Comparison of ENCODE assay signal across 27 mouse cellular contexts in the genomic region with DNA sequence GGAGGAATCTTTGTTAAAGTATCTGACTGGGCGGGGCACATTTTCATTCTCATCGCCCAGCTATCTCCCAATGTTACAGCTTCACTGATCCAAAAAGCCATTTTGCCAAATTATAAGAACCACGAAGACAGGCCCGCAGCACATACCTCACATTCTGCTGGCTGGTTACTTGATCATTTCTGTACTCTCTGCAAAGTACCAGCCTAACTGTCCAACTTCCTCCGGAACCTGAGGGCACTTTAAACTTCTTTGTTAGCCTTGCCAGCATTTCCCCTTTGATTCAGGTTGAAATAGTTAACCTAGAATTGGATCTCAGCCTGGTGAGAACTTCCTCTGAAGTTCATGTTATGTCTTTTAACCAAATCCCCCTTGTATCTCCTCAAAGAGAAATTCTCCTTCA.
A peak's percentile ranks its signal among the peaks of the same experiment; 100 is the strongest.
DNase-seq lines count a peak whose midpoint lies in the region; ATAC-seq lines count a peak whose summit lies in the region.
"Had no signal": no experiment of that assay in that cellular context is flagged by ENCODE, and none has a peak within 500 bp of the region (broad histone marks: within the 10 kb centered on the region; RNA-seq: fewer than 3 reads in every experiment).

No protein-coding gene starts in this region.

- no peaks in the 10 kb centered on the region for H3K27me3 ChIP-seq in neural tube, embryonic 15.5 days (replicated peaks)
- H3K27me3 ChIP-seq: CH12.LX; embryonic facial prominence, embryonic 12.5 days; embryonic facial prominence, embryonic 15.5 days; Patski had no signal

- WGBS in neural tube, embryonic 15.5 days = 94% methylated on average over 5 of the region's 5 CpGs

- no peak overlapping the region for H3K9ac ChIP-seq in neural tube, embryonic 15.5 days (replicated peaks)
- H3K9ac ChIP-seq: embryonic facial prominence, embryonic 12.5 days; embryonic facial prominence, embryonic 15.5 days; forebrain, postnatal 0 days; hindbrain, embryonic 14.5 days had no signal

- peaks cover 9% of the 10 kb centered on the region for H3K4me1 ChIP-seq in neural tube, embryonic 15.5 days
- H3K4me1 ChIP-seq: embryonic facial prominence, embryonic 12.5 days had no signal

- H3K27ac ChIP-seq in neural tube, embryonic 15.5 days (replicated peaks) = no peak overlapping the region
- H3K27ac ChIP-seq: embryonic facial prominence, embryonic 12.5 days; embryonic facial prominence, embryonic 15.5 days; heart, adult 2 months; hindbrain, embryonic 10.5 days; hindbrain, embryonic 14.5 days; hindbrain, postnatal 0 days had no signal

- no peak overlapping the region for H3K4me3 ChIP-seq in neural tube, embryonic 15.5 days (replicated peaks)
- H3K4me3 ChIP-seq: embryonic facial prominence, embryonic 12.5 days; embryonic facial prominence, embryonic 15.5 days; heart, adult 2 months; hindbrain, embryonic 10.5 days had no signal

- H3K4me2 ChIP-seq in neural tube, embryonic 15.5 days = no peak overlapping the region
- H3K4me2 ChIP-seq: embryonic facial prominence, embryonic 12.5 days; embryonic facial prominence, embryonic 15.5 days; heart, embryonic 11.5 days; hindbrain, embryonic 14.5 days had no signal

- DNase-seq in neural tube, embryonic 10.5 days (ENCODE audit: extremely low spot score, low spot score) = peak; percentile 6
- DNase-seq in naive thymus-derived CD4-positive, alpha-beta T cell, adult 2 months (ENCODE audit: low read depth) = peak; percentile 49
- DNase-seq in layer of hippocampus, postnatal 25 days (ENCODE audit: extremely low spot score in 1 of 2, low spot score in 1 of 2) = no peak
- DNase-seq: adrenal gland, postnatal 10 days; B cell, adult 2 months; cerebellum, adult 11 months; cerebellum, adult 2 months; cerebellum, adult 9-11 months; cerebellum, postnatal 25 days; forebrain, postnatal 0 days; gastrocnemius, postnatal 25 days; heart, adult 2 months had no signal

- no peak for ATAC-seq in neural tube, embryonic 15.5 days (ENCODE audit: low FRiP score)
- ATAC-seq in hematopoietic stem cell, adult 5-6 weeks (replicated peaks in 1 of 2; ENCODE audit: insufficient read depth in 1 of 2, low FRiP score in 2 of 2, low TSS enrichment in 1 of 2, low read depth in 1 of 2, poor library complexity in 2 of 2, severe bottlenecking in 2 of 2) = peak; percentile 70 to 71
- ATAC-seq in megakaryocyte-erythroid progenitor cell, adult 5-6 weeks (replicated peaks; ENCODE audit: low FRiP score, low TSS enrichment, poor library complexity, severe bottlenecking) = no peak
- ATAC-seq: forebrain, embryonic 14.5 days; forebrain, postnatal 0 days; hindbrain, postnatal 0 days; inflammation-experienced regulatory T-cells, adult 6 months; intestine, embryonic 16.5 days; Patski had no signal

- H3K9me3 ChIP-seq in neural tube, embryonic 15.5 days (replicated peaks) = no peaks in the 10 kb centered on the region
- H3K9me3 ChIP-seq: embryonic facial prominence, embryonic 12.5 days; embryonic facial prominence, embryonic 15.5 days; G1E; hindbrain, embryonic 10.5 days had no signal

- H3K36me3 ChIP-seq in neural tube, embryonic 15.5 days = no peaks in the 10 kb centered on the region
- H3K36me3 ChIP-seq: embryonic facial prominence, embryonic 12.5 days; embryonic facial prominence, embryonic 15.5 days; G1E; hindbrain, embryonic 10.5 days had no signal

Comparison
In these comparisons a context has a peak if more than half of its experiments do, and no peak if none do; other contexts are left out.
1. DNase-seq: peak in neural tube, embryonic 10.5 days (single experiment) and naive thymus-derived CD4-positive, alpha-beta T cell, adult 2 months (single experiment); none in layer of hippocampus, postnatal 25 days (0 of 2).
2. ATAC-seq: peak in hematopoietic stem cell, adult 5-6 weeks (2 of 2); none in neural tube, embryonic 15.5 days (single experiment) and megakaryocyte-erythroid progenitor cell, adult 5-6 weeks (single experiment).